Mouse (Mus musculus) mesoderm, embryonic 11.5 days (tissue): ENCODE data around the gene Casq2.

Experiments
- DNase-seq: peaks from one replicate; pipeline ENCODE4 v3.0.0-alpha.2; 2012; ENCODE audit warnings: low read depth, low spot score

The Casq2 gene

GRCm38 (mm10) chr3:102086283-102086682, at the start of gene Casq2:
Gene Casq2, plus strand, starts transcription at chr3:102086415.
- DNase-seq = no peak

GRCm38 (mm10) chr3:102037806-102038205, 48.4 kb upstream of the Casq2 start:
- DNase-seq = no peak

GRCm38 (mm10) chr3:102038608-102039007, 47.6 kb upstream of the Casq2 start:
- DNase-seq = no peak

- no peak for DNase-seq
Observed at GRCm38 (mm10) chr3:102041632-102042031, 44.6 kb upstream of the Casq2 start.

GRCm38 (mm10) chr3:102045071-102045470, 41.1 kb upstream of the Casq2 start:
- DNase-seq = no peak

- no peak for DNase-seq
Observed at GRCm38 (mm10) chr3:102047532-102047931, 38.7 kb upstream of the Casq2 start.

GRCm38 (mm10) chr3:102049207-102050104, 36.8 kb upstream of the Casq2 start:
- peak; percentile 75 for DNase-seq

- DNase-seq = no peak
Observed at GRCm38 (mm10) chr3:102052036-102052435, 34.2 kb upstream of the Casq2 start.

GRCm38 (mm10) chr3:102053293-102053692, 32.9 kb upstream of the Casq2 start:
- no peak for DNase-seq

- DNase-seq = peak; percentile 62
Observed at GRCm38 (mm10) chr3:102055878-102056277, 30.3 kb upstream of the Casq2 start.

GRCm38 (mm10) chr3:102060065-102060464, 26.1 kb upstream of the Casq2 start:
- no peak for DNase-seq

- peak; percentile 79 for DNase-seq
Observed at GRCm38 (mm10) chr3:102061923-102062670, 24.1 kb upstream of the Casq2 start.

GRCm38 (mm10) chr3:102062671-102063010, 23.6 kb upstream of the Casq2 start:
- DNase-seq = no peak

GRCm38 (mm10) chr3:102063273-102064120, 22.7 kb upstream of the Casq2 start:
- no peak for DNase-seq

- DNase-seq = no peak
Observed at GRCm38 (mm10) chr3:102064566-102064965, 21.6 kb upstream of the Casq2 start.

GRCm38 (mm10) chr3:102067306-102067705, 18.9 kb upstream of the Casq2 start:
- no peak for DNase-seq

GRCm38 (mm10) chr3:102067861-102068260, 18.4 kb upstream of the Casq2 start:
- DNase-seq = no peak

- DNase-seq = no peak
Observed at GRCm38 (mm10) chr3:102069260-102069659, 17.0 kb upstream of the Casq2 start.

GRCm38 (mm10) chr3:102069686-102070085, 16.5 kb upstream of the Casq2 start:
- no peak for DNase-seq

- no peak for DNase-seq
Observed at GRCm38 (mm10) chr3:102070360-102070759, 15.9 kb upstream of the Casq2 start.

GRCm38 (mm10) chr3:102071016-102071415, 15.2 kb upstream of the Casq2 start:
- no peak for DNase-seq

GRCm38 (mm10) chr3:102079413-102079812, 6.8 kb upstream of the Casq2 start:
- DNase-seq = no peak
